Mouse (Mus musculus) MEL-GATA-1-ER (cell line): ENCODE measurements around the gene Ptcd2.

Experiments used
- DNase-seq: peaks from one replicate; pipeline ENCODE4 v3.0.0-alpha.2; 2012; ENCODE audit warnings: low read depth; ENCODE audit errors: extremely low read depth

The Ptcd2 gene

DNA sequence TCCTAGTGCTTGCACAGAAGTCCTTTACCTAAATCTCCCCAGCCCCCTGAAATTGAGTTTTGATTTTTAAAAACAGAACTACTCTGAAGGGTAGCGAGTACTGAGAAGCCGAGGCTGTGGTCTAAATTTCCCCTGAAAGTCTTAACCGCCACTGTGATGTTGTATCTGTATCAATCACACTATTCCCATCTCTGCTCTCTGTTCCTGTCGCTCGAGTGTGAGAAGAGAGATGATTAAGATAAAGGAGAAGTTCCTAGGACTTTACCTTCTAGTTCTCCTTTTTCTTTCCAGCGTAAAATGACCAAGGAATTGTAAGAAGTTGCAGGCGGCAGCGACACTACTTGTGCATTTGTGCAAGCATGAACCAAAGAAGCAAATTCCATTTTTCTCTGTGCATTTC lies 38.3 kb downstream of the Ptcd2 start:
- no peak for DNase-seq

DNA sequence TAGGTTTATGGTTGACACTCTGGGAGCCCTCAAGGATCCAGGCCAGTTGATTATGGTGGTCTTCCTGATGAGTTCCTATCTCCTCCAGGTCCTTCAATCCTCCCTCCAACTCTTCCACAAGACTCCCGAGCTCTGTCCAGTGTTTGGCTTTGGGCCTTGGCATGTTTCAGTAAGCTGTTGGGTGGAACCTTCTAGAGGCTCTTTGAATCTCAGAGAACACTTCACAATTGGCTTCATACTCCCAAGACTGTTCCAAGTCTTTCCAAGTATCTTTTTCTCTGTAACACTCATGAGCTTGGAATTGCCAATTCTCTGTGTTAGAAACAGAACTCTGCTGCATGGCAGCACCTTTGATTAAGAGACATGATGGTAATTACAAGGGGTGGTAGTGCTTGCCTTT lies 39.3 kb downstream of the Ptcd2 start:
- no peak for DNase-seq

DNA sequence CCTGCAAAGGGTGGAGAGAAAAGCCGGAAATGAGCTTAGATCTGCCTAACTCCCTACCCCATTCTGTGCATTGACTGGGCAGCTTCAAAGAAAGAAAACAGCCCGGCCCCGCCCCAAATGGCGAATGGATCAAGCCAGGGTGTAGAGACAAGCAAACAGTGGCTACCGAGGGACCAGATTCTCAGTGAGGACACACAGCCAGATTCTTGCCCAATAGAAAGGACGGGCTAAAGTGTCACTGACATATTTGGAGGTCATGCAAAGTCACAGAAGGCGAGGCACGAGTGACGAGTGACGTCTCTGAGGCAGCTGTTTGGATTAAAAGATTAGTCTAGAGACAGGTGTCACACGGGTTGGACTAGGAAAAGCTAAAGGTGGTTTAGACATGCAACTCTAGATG lies 40.1 kb downstream of the Ptcd2 start:
- DNase-seq = no peak

DNA sequence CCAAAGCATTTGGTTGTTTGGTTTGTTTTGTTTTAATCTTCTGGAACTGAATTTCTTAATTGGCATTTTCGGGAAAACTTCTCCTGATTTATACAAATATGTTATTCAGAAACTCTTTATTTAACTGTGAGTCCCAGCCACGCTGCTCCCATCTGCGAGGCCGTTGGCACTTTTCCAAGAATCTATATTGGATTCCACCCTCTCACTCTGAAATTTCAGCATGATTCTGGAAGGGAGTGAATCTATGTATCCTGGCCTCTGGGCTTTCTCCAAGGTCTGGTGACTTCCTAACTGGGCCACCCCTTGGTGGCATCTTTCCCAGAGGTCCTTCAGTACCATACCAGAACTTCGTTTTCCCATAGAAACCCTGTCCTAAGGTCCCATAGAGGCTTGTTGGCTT lies 40.7 kb downstream of the Ptcd2 start:
- no peak for DNase-seq

DNA sequence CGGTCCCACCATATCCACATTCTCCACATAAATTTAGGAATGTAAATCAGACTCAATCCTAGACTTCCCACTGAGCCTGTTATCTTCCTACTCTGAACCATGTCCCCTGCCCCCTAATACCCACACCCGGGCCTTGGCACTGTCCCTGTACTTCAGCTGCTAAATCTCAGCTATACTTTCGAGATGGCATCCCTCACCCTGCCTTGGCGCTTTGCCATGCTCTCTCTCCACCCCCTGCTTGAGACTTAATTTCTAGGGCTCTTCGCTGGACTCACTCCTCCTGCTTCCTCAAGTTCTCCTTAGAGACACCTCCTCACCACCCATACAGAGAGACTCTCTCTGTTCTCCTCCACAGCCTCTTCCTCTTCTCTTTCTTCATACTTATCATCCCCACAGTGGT lies 44.6 kb downstream of the Ptcd2 start:
- DNase-seq = no peak

DNA sequence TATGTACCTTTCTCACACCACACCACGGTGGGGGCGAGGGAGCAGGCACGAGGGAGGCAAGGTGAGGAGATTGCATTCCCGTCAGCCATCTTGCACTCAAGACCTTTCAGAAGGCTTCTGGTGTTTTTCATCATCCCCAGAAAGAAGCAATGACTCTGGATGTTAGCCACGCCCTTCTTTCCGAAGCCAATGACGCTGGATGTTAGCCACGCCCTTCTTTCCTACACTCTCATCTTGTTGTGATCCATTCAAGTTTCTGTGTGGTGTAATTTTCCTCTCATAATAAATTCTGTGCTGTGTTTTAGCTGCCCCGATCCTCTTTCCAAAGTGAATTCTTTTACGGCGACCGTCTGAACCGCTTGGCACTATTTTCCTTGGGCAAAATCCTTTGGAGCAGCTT lies 50.3 kb downstream of the Ptcd2 start:
- no peak for DNase-seq

DNA sequence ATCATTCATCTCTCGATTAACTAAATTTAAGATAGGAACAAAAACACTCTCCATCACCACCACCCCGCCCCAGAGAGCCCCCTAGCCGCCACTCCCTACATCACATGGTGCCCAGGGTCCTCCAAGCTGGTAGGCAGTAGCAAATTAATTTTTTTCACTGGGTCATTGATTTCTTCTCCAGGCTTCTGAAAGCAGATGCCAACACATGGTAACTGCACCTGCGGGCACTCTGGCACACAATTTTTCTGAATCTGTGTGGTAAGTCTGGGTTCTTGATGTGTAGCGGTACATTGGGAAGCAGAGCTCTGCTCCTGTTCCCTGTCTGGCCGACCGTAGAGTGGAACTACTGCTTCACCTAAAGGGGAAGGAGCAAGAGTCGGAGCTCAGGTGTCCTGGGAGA lies 53.7 kb downstream of the Ptcd2 start:
- DNase-seq = no peak

DNA sequence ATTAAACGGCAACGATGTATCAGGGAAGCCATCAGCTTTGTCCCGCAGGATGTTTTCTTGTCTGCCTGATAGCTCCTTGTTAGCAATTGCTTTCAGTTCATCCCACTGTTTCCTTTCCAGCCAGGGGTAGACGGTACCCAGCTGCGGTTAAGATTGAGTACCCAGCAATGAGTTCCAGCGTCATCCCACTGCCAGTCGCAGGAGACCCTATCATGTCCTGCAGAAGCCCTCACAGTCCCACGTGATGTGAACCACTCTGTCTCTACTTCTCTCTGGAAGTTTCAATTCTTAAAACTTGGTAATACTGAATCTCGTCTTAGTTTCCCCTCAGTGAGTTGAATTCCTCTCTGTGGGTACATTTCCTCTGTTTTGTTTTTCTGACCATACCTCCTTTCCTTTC lies 56.7 kb downstream of the Ptcd2 start:
- no peak for DNase-seq

DNA sequence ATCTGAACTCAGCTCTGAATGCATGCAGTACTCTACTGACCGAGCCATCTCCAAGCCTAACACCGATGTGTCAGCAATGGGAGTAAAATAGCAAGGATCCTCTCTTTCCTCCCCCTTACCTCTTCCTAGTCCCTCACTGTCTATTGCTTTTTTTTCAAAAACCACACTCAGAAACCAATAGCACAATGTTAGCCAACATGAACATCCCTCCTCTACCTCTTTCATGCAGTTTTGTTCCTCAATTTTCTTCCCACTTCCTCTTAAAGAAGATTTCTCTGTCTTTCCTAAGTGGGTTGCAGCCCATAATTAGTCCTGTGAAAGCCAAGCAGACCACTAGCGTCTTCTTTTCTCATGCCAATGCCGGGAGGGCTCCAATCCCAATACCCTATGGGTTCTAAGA lies 57.3 kb downstream of the Ptcd2 start:
- no peak for DNase-seq

DNA sequence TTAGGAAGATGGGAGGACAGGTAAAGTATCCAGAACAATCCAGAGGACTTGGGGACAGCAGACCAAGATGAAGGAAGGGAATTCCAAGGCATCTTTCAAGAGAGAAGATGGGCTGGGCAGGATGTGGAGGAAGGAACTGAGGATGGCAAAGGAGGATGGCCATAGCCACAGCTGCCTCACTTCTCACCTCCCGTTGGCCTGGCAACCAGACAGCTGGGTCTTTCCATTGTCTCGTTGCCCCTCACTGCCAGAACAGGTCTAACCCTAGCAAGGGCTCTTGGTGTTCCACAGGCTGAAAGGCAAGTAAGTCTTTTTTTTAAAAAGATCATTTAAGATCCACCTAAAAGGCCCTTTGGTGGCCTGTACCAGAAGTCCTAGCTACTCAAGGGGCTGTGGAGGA lies 59.3 kb downstream of the Ptcd2 start:
- no peak for DNase-seq

DNA sequence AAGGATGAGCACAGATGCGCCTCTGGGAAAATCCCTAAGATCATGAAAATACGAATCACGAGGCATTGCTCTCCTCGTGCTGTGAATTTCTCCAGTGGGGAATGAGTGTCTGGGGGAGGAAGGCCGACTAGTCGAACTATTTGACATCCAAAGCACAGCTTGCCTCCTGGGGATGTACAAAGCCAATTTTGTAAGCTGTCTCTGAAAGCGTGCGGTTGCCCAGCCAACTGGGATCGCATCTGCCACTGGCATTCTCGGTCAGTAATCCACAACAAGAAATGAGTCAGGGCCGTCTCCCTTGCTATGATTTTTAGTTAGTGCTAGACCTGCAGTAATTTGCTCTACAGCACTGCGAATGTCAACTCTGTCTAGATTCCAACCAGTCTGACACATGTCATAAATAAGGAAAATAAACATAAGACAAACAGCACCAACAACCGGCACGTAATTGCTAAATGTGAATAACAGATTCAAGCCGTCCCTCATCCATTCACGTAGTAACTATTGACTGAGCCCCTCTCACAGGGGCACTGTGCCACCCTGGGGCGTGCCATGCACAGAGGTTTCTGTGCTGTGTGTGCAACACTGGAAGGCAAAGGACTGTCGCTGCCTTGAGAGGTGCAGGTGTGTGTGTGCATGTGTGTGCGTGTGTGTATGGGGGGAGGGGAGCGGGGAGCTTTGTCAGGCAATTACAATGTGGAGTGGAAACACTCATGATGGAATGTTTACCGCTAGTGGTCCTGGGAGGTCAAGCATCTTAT lies 59.9 kb downstream of the Ptcd2 start:
- DNase-seq = no peak

DNA sequence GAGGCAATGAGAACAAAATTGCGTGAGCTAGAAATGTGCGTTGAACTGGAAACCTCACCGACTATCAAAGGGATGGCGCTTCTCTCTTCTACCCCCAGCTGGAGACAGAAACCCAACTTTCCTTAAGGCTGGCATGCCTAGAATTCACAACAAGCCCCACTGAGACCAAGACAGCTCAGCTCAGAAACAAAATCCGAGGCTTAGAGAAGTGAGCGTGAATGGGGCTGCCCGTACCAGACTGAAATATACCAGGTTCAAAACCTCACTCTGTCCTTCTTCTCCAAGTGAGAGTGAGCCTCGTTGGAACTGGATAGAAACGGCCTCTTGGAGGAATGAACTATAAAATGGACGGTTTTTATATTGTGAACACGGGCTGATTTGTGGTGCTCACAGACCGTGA lies 60.6 kb downstream of the Ptcd2 start:
- no peak for DNase-seq

DNA sequence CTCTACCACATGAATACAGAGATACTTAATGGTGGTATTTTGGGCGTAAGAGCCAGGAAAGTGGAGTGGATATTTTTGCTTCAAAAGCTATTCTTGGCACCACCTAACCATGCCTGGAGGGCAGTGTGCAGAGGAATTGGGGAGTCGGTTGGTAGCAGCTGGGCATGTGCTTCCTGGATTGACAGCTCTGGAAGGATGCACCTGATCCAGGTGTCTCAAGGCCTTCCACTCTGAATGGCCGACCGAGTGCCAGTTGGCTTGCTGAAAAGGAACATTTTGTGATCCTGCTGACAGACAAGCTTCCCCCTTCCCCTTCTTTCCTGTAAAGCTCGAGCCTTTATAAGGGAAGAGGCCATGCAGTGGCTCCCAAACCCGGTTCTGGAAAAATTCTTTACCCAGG lies 61.5 kb downstream of the Ptcd2 start:
- no peak for DNase-seq

DNA sequence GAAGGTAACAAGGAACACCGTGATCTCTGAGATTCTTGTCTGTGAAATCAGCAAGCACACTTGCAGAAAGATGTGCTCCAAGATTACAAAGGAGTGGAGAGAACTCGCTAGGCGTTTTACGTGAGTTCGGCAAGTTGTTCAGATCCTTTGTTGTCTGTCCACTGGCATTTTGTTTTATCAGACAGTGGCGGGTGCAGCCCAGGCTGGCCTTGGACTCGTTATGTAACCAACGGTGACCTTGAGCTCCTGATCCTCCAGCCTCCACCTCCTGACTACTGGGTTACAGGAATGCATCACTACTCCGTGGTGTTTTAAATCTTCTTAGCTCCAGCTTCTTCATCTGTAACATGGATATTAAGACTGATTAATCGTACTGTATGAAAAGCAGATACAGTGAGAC lies 65.2 kb downstream of the Ptcd2 start:
- no peak for DNase-seq

DNA sequence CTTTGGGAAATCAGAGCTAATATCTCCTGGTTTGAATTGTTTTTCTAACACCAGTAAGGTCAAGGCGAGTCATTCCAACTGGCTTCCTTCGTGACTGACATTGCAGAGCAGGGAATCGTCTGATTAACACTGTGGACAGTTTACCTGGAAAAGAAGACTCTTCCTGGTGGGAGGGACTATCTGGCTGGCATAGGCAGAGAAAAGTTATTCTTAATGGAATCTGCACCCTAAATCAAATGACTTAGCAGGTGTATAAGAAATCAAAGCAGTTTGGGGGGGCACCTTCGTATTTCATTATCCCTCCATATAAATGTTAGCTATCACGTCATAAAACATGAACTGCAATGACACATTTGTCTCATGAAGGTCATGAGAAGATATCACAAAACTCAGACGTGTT lies 66.0 kb downstream of the Ptcd2 start:
- DNase-seq = no peak

DNA sequence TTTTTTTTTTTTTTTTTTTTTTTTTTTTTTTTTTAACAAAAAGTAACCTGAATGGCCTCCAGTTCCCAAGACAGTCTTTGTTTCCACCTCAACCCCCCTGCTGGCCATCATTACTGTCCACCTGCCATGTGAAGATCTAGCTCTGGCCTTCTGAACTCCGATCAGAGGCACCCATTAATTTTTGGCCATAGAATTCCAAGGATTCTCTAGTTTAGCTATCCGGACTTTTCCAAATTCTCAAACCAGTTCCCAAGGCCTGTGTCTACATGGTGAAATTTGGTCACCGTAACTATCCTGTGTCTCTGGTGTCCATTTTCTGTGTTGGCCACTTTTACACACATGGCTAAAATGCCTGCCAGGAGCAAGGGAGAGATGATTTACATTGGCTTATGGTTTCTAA lies 67.0 kb downstream of the Ptcd2 start:
- no peak for DNase-seq

DNA sequence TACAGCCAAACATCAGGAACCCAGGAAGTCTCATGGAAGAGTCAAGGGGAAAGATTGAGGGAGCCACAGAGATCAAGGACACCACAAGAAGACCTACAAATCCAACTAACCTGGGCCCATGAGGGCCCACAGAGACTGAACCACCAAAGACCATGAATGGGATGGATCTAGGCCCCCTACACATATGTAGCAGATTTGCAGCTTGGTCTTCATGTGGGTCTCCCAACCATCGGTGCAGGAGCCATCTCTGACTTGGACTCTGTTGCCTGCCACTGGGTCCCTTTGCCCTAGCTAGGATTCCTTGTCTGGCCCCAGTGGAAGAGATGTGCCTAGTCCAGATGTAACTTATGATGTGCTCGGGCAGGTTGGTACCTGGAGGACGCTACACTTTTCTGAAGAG lies 72.5 kb downstream of the Ptcd2 start:
- DNase-seq = no peak
